26 mouse cellular contexts compared by ENCODE assay signal in genomic region chr5:107681300-107681699, GRCm38 (mm10). TPM values are rescaled to one million over a fixed set of nuclear protein-coding genes. Genes with fewer than 3 reads are reported as not detected.
"Had no signal": no experiment of that assay in that cellular context is flagged by ENCODE, and none has a peak within 500 bp of the region (broad histone marks: within the 10 kb centered on the region; RNA-seq: fewer than 3 reads in every experiment).

No protein-coding gene starts in this region.

- H3K4me2 ChIP-seq: kidney, embryonic 15.5 days; limb, embryonic 12.5 days; limb, embryonic 15.5 days; liver, embryonic 12.5 days; liver, embryonic 15.5 days; lung, embryonic 15.5 days; midbrain, embryonic 12.5 days; midbrain, embryonic 15.5 days; neural tube, embryonic 12.5 days; neural tube, embryonic 15.5 days; stomach, embryonic 15.5 days had no signal

- H3K27ac ChIP-seq: kidney, embryonic 15.5 days; limb, embryonic 12.5 days; limb, embryonic 15.5 days; liver, embryonic 12.5 days; liver, embryonic 15.5 days; lung, embryonic 15.5 days; midbrain, embryonic 12.5 days; midbrain, embryonic 15.5 days; neural tube, embryonic 12.5 days; neural tube, embryonic 15.5 days; stomach, embryonic 15.5 days had no signal

- ATAC-seq: liver, embryonic 12.5 days; midbrain, embryonic 15.5 days had no signal

- H3K9me3 ChIP-seq: kidney, embryonic 15.5 days; limb, embryonic 12.5 days; limb, embryonic 15.5 days; liver, embryonic 12.5 days; liver, embryonic 15.5 days; lung, embryonic 15.5 days; midbrain, embryonic 12.5 days; midbrain, embryonic 15.5 days; neural tube, embryonic 12.5 days; neural tube, embryonic 15.5 days; stomach, embryonic 15.5 days had no signal

- H3K4me1 ChIP-seq: kidney, embryonic 15.5 days; limb, embryonic 12.5 days; limb, embryonic 15.5 days; liver, embryonic 12.5 days; liver, embryonic 15.5 days; lung, embryonic 15.5 days; midbrain, embryonic 12.5 days; midbrain, embryonic 15.5 days; neural tube, embryonic 12.5 days; neural tube, embryonic 15.5 days; stomach, embryonic 15.5 days had no signal

- H3K27me3 ChIP-seq: kidney, embryonic 15.5 days; limb, embryonic 15.5 days; lung, embryonic 15.5 days; midbrain, embryonic 12.5 days; midbrain, embryonic 15.5 days; neural tube, embryonic 12.5 days; neural tube, embryonic 15.5 days; stomach, embryonic 15.5 days had no signal

- H3K9ac ChIP-seq: kidney, embryonic 15.5 days; limb, embryonic 12.5 days; limb, embryonic 15.5 days; liver, embryonic 12.5 days; liver, embryonic 15.5 days; lung, embryonic 15.5 days; midbrain, embryonic 12.5 days; midbrain, embryonic 15.5 days; neural tube, embryonic 12.5 days; neural tube, embryonic 15.5 days; stomach, embryonic 15.5 days had no signal

- DNase-seq: kidney, adult 8-10 months; kidney, postnatal 10 days; kidney, postnatal 4 days; left cerebral cortex, postnatal 4 days; lung, adult 18-20 months; lung, postnatal 10 days; lung, postnatal 36 days; right cerebral cortex, adult 18-20 months; right cerebral cortex, postnatal 14 days; right cerebral cortex, postnatal 4 days; thymus, postnatal 36 days had no signal

- H3K36me3 ChIP-seq: kidney, embryonic 15.5 days; limb, embryonic 12.5 days; limb, embryonic 15.5 days; liver, embryonic 12.5 days; liver, embryonic 15.5 days; lung, embryonic 15.5 days; midbrain, embryonic 12.5 days; midbrain, embryonic 15.5 days; neural tube, embryonic 12.5 days; neural tube, embryonic 15.5 days; stomach, embryonic 15.5 days had no signal

- H3K4me3 ChIP-seq: kidney, embryonic 15.5 days; limb, embryonic 12.5 days; limb, embryonic 15.5 days; liver, embryonic 12.5 days; liver, embryonic 15.5 days; lung, embryonic 15.5 days; midbrain, embryonic 12.5 days; midbrain, embryonic 15.5 days; neural tube, embryonic 12.5 days; neural tube, embryonic 15.5 days; stomach, embryonic 15.5 days had no signal

RNA-seq across cellular contexts. Expression of gene Gfi1, which starts 44.5 kb away (rescaled TPM):
- total RNA-seq: layer of hippocampus, adult 18-20 months; layer of hippocampus, postnatal 14 days; left cerebral cortex, adult 8-10 months; left cerebral cortex, postnatal 14 days had no signal
- polyA plus RNA-seq: kidney, embryonic 15.5 days; limb, embryonic 12.5 days; midbrain, embryonic 12.5 days; midbrain, embryonic 15.5 days; neural tube, embryonic 12.5 days; neural tube, embryonic 15.5 days had no signal
